Mouse (Mus musculus) lung, embryonic 14.5 days (tissue): ENCODE measurements around the gene Sbk2. TPM values are rescaled to one million over a fixed set of nuclear protein-coding genes. Genes with fewer than 3 reads are reported as not detected.

Experiments used
- ATAC-seq: fragments of 200-750 bp; cut with Nextera tagmentation; 2 replicates; pipeline ENCODE4 v1.8.0; 2017; ENCODE audit warnings: mild to moderate bottlenecking, moderate TSS enrichment, moderate library complexity; ENCODE audit not compliant: insufficient read depth
- DNase-seq: peaks from one replicate; pipeline ENCODE4 v3.0.0-alpha.2; 2015
- H3K27ac ChIP-seq: fragments of 300-500 bp; sonication (generic); 2 replicates; pipeline ENCODE4 v1.5.1; 2014; ENCODE audit warnings: low read depth, mild to moderate bottlenecking, moderate library complexity
- H3K27me3 ChIP-seq: fragments of 300-500 bp; sonication (generic); 2 replicates; pipeline ENCODE4 v1.6.1; 2014; ENCODE audit warnings: low read length, control low read depth; ENCODE audit not compliant: insufficient read depth
- H3K36me3 ChIP-seq: fragments of 300-500 bp; sonication (generic); 2 replicates; pipeline ENCODE4 v1.6.1; 2014; ENCODE audit warnings: control low read depth; ENCODE audit not compliant: insufficient read depth
- H3K4me1 ChIP-seq: fragments of 300-500 bp; sonication (generic); 2 replicates; pipeline ENCODE4 v1.6.1; 2014; ENCODE audit warnings: antibody characterized with exemption, control low read depth; ENCODE audit not compliant: insufficient read depth
- H3K4me2 ChIP-seq: fragments of 300-500 bp; sonication (generic); 2 replicates; pipeline ENCODE4 v1.6.1; 2014; ENCODE audit warnings: mild to moderate bottlenecking
- H3K4me3 ChIP-seq: fragments of 300-500 bp; sonication (generic); 2 replicates; pipeline ENCODE4 v1.5.1; 2014; ENCODE audit warnings: low read depth, low read length
- H3K9ac ChIP-seq: fragments of 300-500 bp; sonication (generic); 2 replicates; pipeline ENCODE4 v1.6.1; 2014
- H3K9me3 ChIP-seq: fragments of 300-500 bp; sonication (generic); 2 replicates; pipeline ENCODE4 v1.6.1; 2016; ENCODE audit warnings: low read depth, low read length, control low read depth
- CTCF ChIP-seq: IDR thresholded peaks from 2 replicates; pipeline ENCODE4 v1.5.1; 2016; ENCODE audit warnings: antibody characterized with exemption, low read depth
- WGBS: fragments of 180-500 bp; shearing (Covaris S2); extraction: QIAGEN DNeasy Blood & Tissue Kit; methylation state at CpG from one replicate; pipeline ENCODE4 v1.1.7; 2014; 5-methylcytosine and 5-hydroxymethylcytosine counted together
- polyA plus RNA-seq: library from polyadenylated mRNA; unstranded; fragments of >200 nt; fragmentation: Nextera tagmentation; extraction: Ambion mirVana; gene quantifications from 2 replicates; pipeline ENCODE4 v1.2.1, GENCODE M21; 2014

The Sbk2 gene
- polyA plus RNA-seq, 1 experiment from 2014 or later = 0.13 TPM

DNA sequence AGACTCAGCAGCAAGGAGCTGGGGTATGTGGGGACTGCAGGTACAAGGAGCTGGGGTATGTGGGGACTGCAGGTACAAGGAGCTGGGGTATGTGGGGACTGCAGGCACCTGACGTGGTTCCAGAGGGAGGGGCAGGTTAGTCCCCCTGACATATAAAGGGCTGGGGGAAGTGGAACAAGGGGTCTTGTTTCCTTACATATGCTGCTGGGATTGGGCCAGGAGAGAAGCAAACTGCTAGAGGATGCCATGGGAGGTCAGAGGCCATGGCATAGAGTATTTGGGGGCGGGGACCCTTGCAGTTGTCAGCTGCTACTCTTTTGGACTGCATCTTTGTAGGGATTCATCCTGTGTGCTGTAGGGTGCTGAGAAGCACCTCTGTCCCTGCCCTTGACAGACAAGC, 46.7 kb downstream of the Sbk2 start:
- DNase-seq (no peak), ATAC-seq (no peak)
- H3K4me3 ChIP-seq = no peak overlapping the region
- no peak for TF ChIP-seq CTCF
- H3K36me3 ChIP-seq = peaks cover 37% of the 10 kb centered on the region
- no peaks in the 10 kb centered on the region for H3K9me3 ChIP-seq
- no peak overlapping the region for H3K4me2 ChIP-seq
- H3K4me1 ChIP-seq = peaks cover 12% of the 10 kb centered on the region; the same call in 1 of the 2 replicates
- WGBS = 85% methylated on average over 2 of the region's 2 CpGs
- no peak overlapping the region for H3K27ac ChIP-seq
- H3K9ac ChIP-seq = no peak overlapping the region
- no peaks in the 10 kb centered on the region for H3K27me3 ChIP-seq

DNA sequence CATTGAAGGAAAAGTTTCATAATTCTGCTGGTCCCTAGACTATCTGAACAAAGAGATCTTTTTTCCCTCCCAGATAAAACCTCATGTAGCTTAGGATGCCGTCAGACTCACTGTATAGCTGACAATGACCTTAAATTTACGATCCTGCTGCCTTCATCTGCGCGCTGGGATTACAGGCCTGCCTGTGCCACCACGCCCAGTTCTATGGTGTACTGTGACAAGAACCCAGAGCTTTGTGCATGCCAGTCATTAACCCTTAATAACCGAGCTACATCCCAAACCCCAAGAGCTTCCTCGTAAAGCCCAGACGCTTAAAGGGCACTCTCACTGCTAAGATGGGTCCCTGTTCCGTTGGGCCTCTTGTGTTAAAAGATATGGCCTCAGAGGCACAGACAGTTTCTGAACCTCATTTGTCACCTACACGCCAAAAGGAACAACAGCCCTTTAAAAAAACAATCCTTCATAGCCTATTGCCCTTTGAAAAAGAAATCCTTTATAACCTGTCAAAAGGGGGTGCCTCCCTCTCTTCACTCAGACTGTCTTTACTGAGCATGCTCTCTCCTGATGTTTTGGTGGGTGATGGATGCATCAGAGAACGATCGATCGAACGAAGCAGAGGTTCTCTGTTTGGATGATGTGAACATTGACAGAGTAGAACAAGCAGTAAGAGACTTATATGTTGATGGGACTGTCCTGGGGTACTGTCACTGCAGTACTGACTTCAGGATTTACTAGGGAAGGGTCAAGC, 48.4 kb downstream of the Sbk2 start:
- Histone ChIP-seq H3K9ac (peak overlapping the region; percentile 89), H3K4me1 (peaks cover 12% of the 10 kb centered on the region; the same call in 1 of the 2 replicates), H3K4me2 (peak overlapping the region; percentile 84), H3K27ac (peak overlapping the region; percentile 97), H3K36me3 (peaks cover 31% of the 10 kb centered on the region), H3K4me3 (peak overlapping the region; percentile 68), H3K27me3 (no peaks in the 10 kb centered on the region), H3K9me3 (no peaks in the 10 kb centered on the region)
- ATAC-seq (peak; percentile 55), DNase-seq (no peak)
- no peak for TF ChIP-seq CTCF
- 10% methylated on average over 14 of the region's 14 CpGs for WGBS

DNA sequence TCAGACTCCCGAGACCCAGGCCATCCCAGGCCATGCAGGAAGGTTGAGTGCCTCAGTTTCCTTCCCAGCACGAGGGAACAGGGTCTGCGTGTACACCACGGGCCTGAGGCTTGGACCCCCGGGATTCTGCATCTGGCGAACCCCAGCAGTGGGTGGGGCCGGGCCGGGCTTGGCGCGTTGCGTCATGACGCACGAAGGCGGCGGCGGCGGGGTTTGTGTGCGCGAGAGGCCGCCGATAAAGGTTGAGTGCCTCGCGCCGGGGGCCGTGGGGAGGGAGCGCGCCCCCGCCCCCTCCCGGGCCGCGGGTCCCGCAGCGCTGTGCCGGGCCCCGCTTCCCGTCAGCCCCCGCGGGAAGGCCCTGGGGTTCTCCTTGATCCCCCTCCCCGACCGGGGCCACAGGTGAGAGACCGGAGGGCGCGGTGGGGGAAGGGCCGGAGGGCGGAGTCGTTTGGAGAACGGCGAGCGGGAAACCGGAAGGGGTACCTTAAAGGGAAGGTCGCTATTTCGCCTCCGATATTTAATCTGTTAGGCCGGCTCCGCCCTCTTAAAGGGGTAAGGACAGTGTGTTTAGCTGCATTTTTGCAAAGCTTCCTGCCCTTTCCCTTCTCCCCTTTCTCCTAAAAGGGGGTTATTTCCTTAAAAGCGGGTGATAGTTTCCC, 49.1 kb downstream of the Sbk2 start, which contains the start of gene Zfp628:
Gene Zfp628, plus strand, starts transcription at position 211 of the 659 bp plus-strand sequence.
- Histone ChIP-seq H3K36me3 (peaks cover 24% of the 10 kb centered on the region), H3K27ac (peak within 1 kb of the TSS; percentile 97), H3K27me3 (no peaks in the 10 kb centered on the region), H3K9ac (peak within 1 kb of the TSS; percentile 89), H3K9me3 (no peaks in the 10 kb centered on the region), H3K4me1 (peaks cover 12% of the 10 kb centered on the region; the same call in 1 of the 2 replicates), H3K4me2 (peak within 1 kb of the TSS; percentile 84), H3K4me3 (peak within 1 kb of the TSS; percentile 68)
- DNase-seq (peak; percentile 99), ATAC-seq (peak; percentile 87)
- WGBS = under 1% methylated on average over 56 of the region's 56 CpGs
- TF ChIP-seq CTCF = no peak

DNA sequence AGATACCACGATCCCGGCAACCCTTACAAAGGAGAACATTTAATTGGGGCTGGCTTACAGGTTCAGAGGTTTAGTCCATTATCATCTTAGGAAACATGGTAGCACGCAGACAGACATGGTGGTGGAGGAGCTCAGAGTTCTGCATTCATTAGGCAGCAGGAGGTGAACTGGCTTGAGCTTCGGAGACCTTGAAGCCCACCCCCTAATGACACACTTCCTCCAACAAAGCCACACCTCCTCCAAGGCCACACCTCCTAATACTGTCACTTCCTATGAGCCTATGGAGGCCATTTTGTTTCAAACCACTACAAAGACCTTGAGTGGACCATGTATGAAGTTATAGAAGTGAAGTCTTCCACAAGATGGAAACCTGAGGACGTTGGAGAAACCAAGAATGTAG, 52.0 kb downstream of the Sbk2 start:
- Histone ChIP-seq H3K9me3 (no peaks in the 10 kb centered on the region), H3K4me1 (peaks cover 12% of the 10 kb centered on the region; the same call in 1 of the 2 replicates), H3K4me2 (no peak overlapping the region), H3K9ac (no peak overlapping the region), H3K27ac (no peak overlapping the region), H3K4me3 (no peak overlapping the region), H3K36me3 (no peaks in the 10 kb centered on the region), H3K27me3 (no peaks in the 10 kb centered on the region)
- 58% methylated on average over 5 of the region's 5 CpGs for WGBS
- DNase-seq (no peak), ATAC-seq (no peak)
- TF ChIP-seq CTCF = no peak

DNA sequence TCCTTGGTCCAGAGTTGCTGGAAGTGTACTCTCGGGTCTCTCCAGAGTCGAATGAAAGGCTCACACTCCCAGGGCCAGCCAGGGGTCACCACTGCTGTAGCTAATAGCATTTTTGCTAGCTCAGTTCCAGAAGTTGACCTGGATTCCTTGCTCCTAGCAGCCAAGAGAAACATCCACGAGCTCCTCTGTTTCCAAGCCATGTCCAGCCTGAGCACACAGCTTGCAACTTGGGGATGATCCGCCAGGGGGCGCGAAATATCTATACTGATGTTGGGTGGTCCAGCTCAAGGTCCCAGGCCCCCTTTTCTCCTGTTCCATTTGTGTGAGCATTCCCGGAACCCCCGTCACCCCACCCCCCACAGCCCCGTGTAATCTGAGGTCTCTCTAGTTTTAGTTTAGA, 52.6 kb downstream of the Sbk2 start:
- no peak overlapping the region for H3K4me3 ChIP-seq
- DNase-seq (peak; percentile 88), ATAC-seq (no peak)
- no peak overlapping the region for H3K9ac ChIP-seq
- no peaks in the 10 kb centered on the region for H3K36me3 ChIP-seq
- peaks cover 10% of the 10 kb centered on the region; the same call in 1 of the 2 replicates for H3K4me1 ChIP-seq
- H3K27me3 ChIP-seq = no peaks in the 10 kb centered on the region
- no peaks in the 10 kb centered on the region for H3K9me3 ChIP-seq
- 16% methylated on average over 9 of the region's 9 CpGs for WGBS
- H3K27ac ChIP-seq = no peak overlapping the region
- peak; percentile 71 for TF ChIP-seq CTCF
- H3K4me2 ChIP-seq = no peak overlapping the region

DNA sequence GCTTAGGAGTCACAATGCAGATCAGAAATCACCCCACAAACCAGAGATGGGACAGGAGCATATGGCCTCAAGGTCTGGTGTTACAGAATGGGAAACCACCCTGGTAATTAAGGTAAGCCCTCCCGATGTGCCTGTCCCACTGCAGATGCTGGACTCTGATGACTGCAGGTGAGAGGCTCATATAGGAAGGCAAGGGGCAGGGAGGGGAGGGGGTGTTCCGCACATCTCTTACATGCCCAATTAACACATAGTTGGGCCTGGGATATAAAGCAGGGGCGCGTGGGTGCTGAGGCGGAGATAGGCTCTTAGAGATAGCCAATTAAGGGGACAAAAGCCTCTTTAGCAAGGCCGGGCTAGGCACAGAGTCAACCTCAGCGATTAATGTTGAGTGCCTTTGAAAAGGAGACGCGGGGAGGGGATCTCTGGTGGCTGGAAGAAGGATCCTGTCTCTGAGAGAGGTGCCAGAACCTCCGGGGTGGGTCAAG, 57.7 kb downstream of the Sbk2 start, which contains the start of gene Gm36210:
Gene Gm36210, minus strand, starts transcription at position 51 of the 485 bp plus-strand sequence.
- no peak within 1 kb of the TSS for H3K9ac ChIP-seq
- 64% methylated on average over 10 of the region's 10 CpGs for WGBS
- H3K4me1 ChIP-seq = no peaks in the 10 kb centered on the region
- no peak within 1 kb of the TSS for H3K4me3 ChIP-seq
- H3K9me3 ChIP-seq = no peaks in the 10 kb centered on the region
- no peak for DNase-seq
- no peak within 1 kb of the TSS for H3K27ac ChIP-seq
- no peak for TF ChIP-seq CTCF
- no peaks in the 10 kb centered on the region for H3K36me3 ChIP-seq
- H3K27me3 ChIP-seq = no peaks in the 10 kb centered on the region
- ATAC-seq = no peak
- no peak within 1 kb of the TSS for H3K4me2 ChIP-seq

DNA sequence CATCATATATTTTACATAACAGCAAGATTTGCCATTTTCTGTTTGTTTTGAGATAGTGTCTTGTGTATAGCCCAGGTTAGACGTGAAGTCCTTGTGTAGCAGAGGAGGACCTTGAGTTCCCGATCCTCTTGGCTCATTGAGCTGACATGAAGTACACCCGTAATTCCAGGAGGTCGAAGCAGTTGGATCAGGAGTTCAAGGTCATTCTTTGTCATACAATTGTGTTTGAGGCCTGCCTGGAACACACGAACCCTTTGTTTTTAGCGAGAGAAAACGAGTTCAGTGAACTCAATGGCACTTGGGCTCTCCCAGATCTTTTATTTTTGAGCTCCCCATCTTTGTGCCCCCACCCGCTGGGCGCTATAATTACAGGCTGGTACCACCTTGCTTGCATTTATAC, 61.8 kb downstream of the Sbk2 start:
- DNase-seq (no peak), ATAC-seq (no peak)
- no peak overlapping the region for H3K4me2 ChIP-seq
- no peak for TF ChIP-seq CTCF
- WGBS = 74% methylated on average over 9 of the region's 9 CpGs
- peaks cover 8% of the 10 kb centered on the region; the same call in 1 of the 2 replicates for H3K27me3 ChIP-seq
- no peak overlapping the region for H3K4me3 ChIP-seq
- H3K27ac ChIP-seq = no peak overlapping the region
- H3K9me3 ChIP-seq = peaks cover 3% of the 10 kb centered on the region; the same call in 1 of the 2 replicates
- H3K36me3 ChIP-seq = no peaks in the 10 kb centered on the region
- H3K4me1 ChIP-seq = no peaks in the 10 kb centered on the region
- no peak overlapping the region for H3K9ac ChIP-seq
